Mouse (Mus musculus) liver, adult 2 months (tissue): ENCODE results near the gene Hoxc8. TPM values are rescaled to one million over a fixed set of nuclear protein-coding genes. Genes with fewer than 3 reads are reported as not detected.

Experiments
- DNase-seq: peaks from one replicate; pipeline ENCODE4 v3.0.0-alpha.2; 2011; ENCODE audit warnings: low read depth, low spot score; ENCODE audit errors: extremely low read depth
- H3K27ac ChIP-seq: fragments of 200-500 bp; replicated peaks from 2 replicates; pipeline ENCODE4 v1.5.1; 2012; ENCODE audit warnings: low read depth, mild to moderate bottlenecking, control low read depth, inconsistent platforms, low read length; ENCODE audit not compliant: insufficient read depth
- H3K27me3 ChIP-seq: fragments of 200-500 bp; 2 replicates; pipeline ENCODE4 v1.6.1; 2012; ENCODE audit warnings: mild to moderate bottlenecking, moderate library complexity, low read length, inconsistent platforms; ENCODE audit not compliant: control insufficient read depth, insufficient read depth
- H3K36me3 ChIP-seq: fragments of 200-500 bp; 2 replicates; pipeline ENCODE4 v1.6.1; 2012; ENCODE audit warnings: low read length, inconsistent platforms; ENCODE audit not compliant: control insufficient read depth, insufficient read depth
- H3K4me1 ChIP-seq: fragments of 200-500 bp; 2 replicates; pipeline ENCODE4 v1.6.1; 2011; ENCODE audit warnings: low read length; ENCODE audit not compliant: control insufficient read depth, insufficient read depth
- H3K4me3 ChIP-seq: fragments of 200-500 bp; 2 replicates; pipeline ENCODE4 v1.5.1; 2011; ENCODE audit warnings: low read depth, mild to moderate bottlenecking, control low read depth, low read length, moderate library complexity; ENCODE audit not compliant: insufficient read depth
- H3K79me2 ChIP-seq: fragments of 200-500 bp; 2 replicates; pipeline ENCODE4 v1.6.1; 2012; ENCODE audit warnings: inconsistent platforms, mild to moderate bottlenecking, low read length, moderate library complexity; ENCODE audit not compliant: control insufficient read depth, insufficient read depth
- H3K9ac ChIP-seq: fragments of 200-500 bp; 2 replicates; pipeline ENCODE4 v1.6.1; 2012; ENCODE audit warnings: low read depth, mild to moderate bottlenecking, control low read depth, inconsistent platforms, low read length
- CTCF ChIP-seq: fragments of 200-500 bp; IDR thresholded peaks from 2 replicates; pipeline ENCODE4 v1.5.1; 2011; ENCODE audit warnings: low read depth, low read length, control low read depth
- POLR2A ChIP-seq: fragments of 200-500 bp; IDR thresholded peaks from 2 replicates; pipeline ENCODE4 v1.6.1; 2011; ENCODE audit warnings: low read length, control low read depth; ENCODE audit not compliant: insufficient read depth; ENCODE audit errors: extremely low read depth
- WGBS: fragments of 180-500 bp; shearing (Covaris S2); methylation state at CpG from one replicate; pipeline ENCODE4 v1.1.7; 2018; 5-methylcytosine and 5-hydroxymethylcytosine counted together
- polyA plus RNA-seq: library from polyadenylated mRNA; depleted of rRNA; stranded (reverse); fragments of >200 nt; gene quantifications from 2 replicates; pipeline ENCODE4 v1.2.3, GENCODE M21; 2012
- total RNA-seq: library from RNA; depleted of rRNA; stranded (reverse); fragments of >200 nt; gene quantifications from 2 replicates; pipeline ENCODE4 v1.2.3, GENCODE M21; 2014

The Hoxc8 gene
- total and polyA plus RNA-seq, 2 experiments: not detected

DNA sequence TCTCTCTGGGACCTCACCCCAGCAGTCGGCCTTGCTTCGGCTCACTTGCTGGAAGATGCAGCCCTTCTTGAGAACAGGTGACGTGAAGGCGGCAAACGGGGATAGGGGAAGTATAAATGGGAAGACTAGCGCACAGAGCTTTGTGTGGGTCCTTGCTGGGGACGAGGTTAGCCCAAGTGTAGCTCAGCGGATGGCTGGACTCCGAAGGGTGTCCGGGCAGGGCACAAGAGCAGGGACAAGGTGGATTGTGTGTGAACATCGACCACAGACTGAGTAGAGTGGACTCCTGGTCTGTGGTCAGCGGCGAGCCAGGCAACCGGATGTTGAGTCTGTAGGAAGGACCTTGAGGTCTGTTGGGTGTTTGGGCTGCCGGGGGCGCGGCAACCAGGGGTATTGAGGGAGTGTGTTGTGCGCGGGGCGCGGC is 14.7 kb upstream of the Hoxc8 start:
- H3K4me3 ChIP-seq: no peak overlapping the region
- TF ChIP-seq CTCF (no peak), POLR2A (no peak)
- H3K27ac ChIP-seq: no peak overlapping the region
- 7% methylated on average over 21 of the region's 21 CpGs for WGBS
- H3K36me3 ChIP-seq: no peaks in the 10 kb centered on the region
- H3K4me1 ChIP-seq: no peaks in the 10 kb centered on the region
- DNase-seq: no peak
- no peaks in the 10 kb centered on the region for H3K79me2 ChIP-seq
- H3K9ac ChIP-seq: no peak overlapping the region
- H3K27me3 ChIP-seq: peaks cover 39% of the 10 kb centered on the region

DNA sequence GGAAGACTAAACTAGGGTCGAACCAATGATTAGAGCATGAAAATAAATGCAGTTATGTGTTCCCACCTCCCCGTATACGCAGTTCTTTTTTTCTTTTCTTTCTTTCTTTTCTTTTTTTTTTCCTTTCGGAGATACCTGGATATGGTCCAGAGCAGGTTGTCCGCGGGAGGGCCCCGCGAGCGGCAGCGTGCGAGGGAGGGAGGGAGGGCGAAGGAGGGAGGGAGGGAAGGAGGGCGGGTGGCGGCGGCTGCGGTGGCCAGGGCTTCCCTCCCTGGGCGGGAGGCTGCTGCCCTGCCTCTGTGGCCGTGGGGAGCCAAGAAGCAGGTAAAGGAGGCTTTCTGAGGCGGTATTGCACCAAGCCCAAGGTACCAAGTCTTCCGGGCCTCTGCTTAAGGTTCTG is 14.2 kb upstream of the Hoxc8 start, which contains the start of gene Hoxc9:
Gene Hoxc9 (plus strand): TSS at position 269 of the 400 bp plus-strand sequence.
- H3K27me3 ChIP-seq: peaks cover 38% of the 10 kb centered on the region
- WGBS: 5% methylated on average over 19 of the region's 20 CpGs
- TF ChIP-seq POLR2A (no peak), CTCF (no peak)

DNA sequence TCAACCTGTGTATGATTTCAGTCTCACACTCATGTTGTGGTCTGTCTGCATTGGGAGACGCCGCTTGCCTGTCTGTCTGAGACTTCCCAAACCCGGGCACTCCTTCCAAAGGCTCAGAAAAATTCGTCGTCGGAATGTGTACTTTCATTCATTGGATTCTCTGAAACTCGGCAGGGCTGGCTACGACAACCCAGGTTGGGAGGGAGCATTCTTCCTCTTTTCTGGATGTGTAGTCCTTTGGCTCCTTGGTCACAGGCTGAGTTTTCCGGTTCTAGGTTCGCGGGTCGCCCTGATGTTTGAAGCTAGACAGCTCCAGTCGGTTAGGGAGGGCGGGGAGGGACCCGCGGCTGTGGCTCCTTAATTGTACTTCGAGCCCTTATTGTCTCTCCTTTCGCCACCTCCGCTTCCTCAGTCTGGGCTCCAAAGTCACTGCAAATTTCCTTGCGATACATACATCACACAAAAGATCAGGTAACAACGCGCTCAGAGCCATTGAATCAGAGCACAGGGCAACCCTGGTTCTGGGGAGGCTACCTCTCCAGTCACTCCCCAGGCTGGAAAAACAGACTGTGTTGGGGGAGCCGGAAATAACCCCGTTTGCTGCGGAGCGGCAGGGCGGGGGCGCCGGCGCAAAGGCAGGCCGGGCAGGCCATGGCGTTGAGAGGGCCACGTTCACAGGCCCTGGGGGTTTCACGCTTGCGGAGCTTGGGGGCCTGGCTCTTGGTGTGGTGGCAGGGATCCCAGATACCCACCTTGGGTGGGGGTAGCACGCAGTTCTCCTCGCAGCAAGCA is 13.6 kb upstream of the Hoxc8 start:
- no peak for DNase-seq
- peak overlapping the region; percentile 20; the same call in 1 of the 2 replicates for H3K4me3 ChIP-seq
- peaks cover 40% of the 10 kb centered on the region for H3K27me3 ChIP-seq
- no peak overlapping the region for H3K9ac ChIP-seq
- H3K36me3 ChIP-seq: no peaks in the 10 kb centered on the region
- H3K27ac ChIP-seq: no peak overlapping the region
- H3K4me1 ChIP-seq: no peaks in the 10 kb centered on the region
- WGBS: 4% methylated on average over 37 of the region's 37 CpGs
- TF ChIP-seq CTCF (no peak), POLR2A (no peak)
- no peaks in the 10 kb centered on the region for H3K79me2 ChIP-seq

More for the DNA sequence above, 14.2 kb upstream of the Hoxc8 start, which contains the start of gene Hoxc9:
- Histone ChIP-seq H3K79me2 (no peaks in the 10 kb centered on the region), H3K4me3 (peak within 1 kb of the TSS; percentile 20; the same call in 1 of the 2 replicates), H3K27ac (no peak within 1 kb of the TSS), H3K9ac (no peak within 1 kb of the TSS), H3K4me1 (no peaks in the 10 kb centered on the region), H3K36me3 (no peaks in the 10 kb centered on the region)
- DNase-seq: no peak

DNA sequence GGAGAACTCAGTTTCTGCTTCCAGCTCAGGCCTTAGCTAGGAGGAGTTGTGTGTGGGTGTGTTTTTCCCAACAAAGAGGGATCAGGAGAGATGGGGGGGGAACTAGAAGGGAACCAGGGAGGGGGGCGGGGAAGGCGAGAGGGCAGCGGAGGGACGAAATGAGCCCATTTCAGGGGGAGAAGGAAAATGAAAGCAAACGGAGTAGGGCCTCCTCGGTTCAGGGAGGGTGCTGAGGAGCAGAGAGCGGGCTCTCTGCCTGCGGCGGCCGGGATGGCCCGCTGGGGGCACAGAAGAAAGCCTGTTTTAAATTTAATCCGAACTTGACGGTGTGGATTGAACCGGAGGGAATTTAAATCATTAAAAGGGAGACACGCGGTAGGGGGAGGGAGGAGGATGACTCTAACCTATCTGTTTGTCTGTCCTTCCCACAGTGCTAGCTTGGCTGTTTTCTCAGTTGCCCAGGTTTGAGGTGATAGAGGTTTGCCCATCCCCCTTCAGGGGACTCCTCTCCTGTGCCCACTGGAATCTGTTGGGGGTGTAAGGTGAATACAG is 12.9 kb upstream of the Hoxc8 start:
- H3K4me3 ChIP-seq: peak overlapping the region; percentile 20; the same call in 1 of the 2 replicates

DNA sequence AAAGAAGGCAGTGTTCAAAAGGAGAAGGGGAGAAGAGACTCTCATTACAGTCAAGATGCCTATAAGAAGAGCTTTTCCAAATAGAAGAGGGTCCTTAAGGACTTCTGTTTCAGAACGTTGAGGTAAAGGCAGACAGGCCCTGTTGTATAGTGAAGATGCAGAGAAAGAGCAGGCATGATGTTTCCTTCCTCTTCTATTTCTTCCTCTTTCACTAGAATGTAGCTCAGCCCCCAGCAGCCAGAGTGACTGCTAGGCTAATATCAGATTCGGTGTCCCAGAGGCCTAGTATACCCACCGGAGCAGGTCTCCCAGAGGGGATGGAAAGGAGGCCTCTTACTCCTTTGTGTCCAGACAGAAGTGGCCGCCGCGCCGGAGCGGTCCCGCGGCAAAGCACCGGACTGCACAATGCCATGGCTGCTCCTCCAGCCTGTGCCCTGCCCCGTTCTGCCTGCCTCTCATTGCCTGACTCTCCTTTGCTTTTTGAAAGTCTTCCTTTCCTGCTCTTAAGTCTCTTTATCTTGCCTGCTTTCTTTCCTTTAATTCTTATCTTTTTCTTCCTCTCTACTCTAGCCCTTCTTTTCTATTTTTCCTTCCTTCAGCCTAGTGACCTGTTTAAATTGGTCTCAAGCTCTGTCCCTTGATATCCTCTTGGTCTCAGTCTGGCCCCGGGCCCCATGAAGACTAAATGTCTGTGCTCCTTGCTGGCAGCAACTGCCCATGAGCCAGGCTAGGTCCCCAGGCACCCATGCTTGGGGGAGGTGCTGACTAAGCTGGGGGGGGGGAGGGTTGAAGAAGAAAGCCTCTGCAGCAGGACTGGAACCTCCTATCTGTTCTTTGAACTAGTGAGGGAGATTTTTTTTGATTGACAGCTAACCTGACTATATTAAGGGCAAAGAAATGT is 11.5 kb upstream of the Hoxc8 start:
- H3K4me1 ChIP-seq: no peaks in the 10 kb centered on the region; the same call in 1 of the 2 replicates
- 23% methylated on average over 13 of the region's 13 CpGs for WGBS
- no peak for DNase-seq
- TF ChIP-seq CTCF (no peak), POLR2A (no peak)
- no peaks in the 10 kb centered on the region for H3K79me2 ChIP-seq
- peaks cover 43% of the 10 kb centered on the region for H3K27me3 ChIP-seq
- no peak overlapping the region for H3K9ac ChIP-seq
- H3K4me3 ChIP-seq: no peak overlapping the region
- no peak overlapping the region for H3K27ac ChIP-seq
- H3K36me3 ChIP-seq: no peaks in the 10 kb centered on the region

More for the DNA sequence above, 12.9 kb upstream of the Hoxc8 start:
- Histone ChIP-seq H3K27ac (no peak overlapping the region), H3K4me1 (no peaks in the 10 kb centered on the region; the same call in 1 of the 2 replicates), H3K27me3 (peaks cover 42% of the 10 kb centered on the region), H3K36me3 (no peaks in the 10 kb centered on the region), H3K79me2 (no peaks in the 10 kb centered on the region), H3K9ac (no peak overlapping the region)
- TF ChIP-seq CTCF (no peak), POLR2A (no peak)
- no peak for DNase-seq
- WGBS: 11% methylated on average over 15 of the region's 16 CpGs
